Mouse (Mus musculus) spleen, adult 2 months (tissue): ENCODE data around the gene Ankrd60. TPM values are rescaled to one million over a fixed set of nuclear protein-coding genes. Genes with fewer than 3 reads are reported as not detected.

Source experiments
- DNase-seq, 2 experiments: peaks; one replicate each; pipeline versions ENCODE4 v3.0.0 to v3.0.0-alpha.2; 2012 to 2021; ENCODE audit warnings: low spot score in 2 of 2, low read depth in 1 of 2
- H3K27ac ChIP-seq: fragments of 200-500 bp; 2 replicates; pipeline ENCODE4 v1.5.1; 2012; ENCODE audit warnings: low read length, inconsistent platforms; ENCODE audit not compliant: insufficient read depth
- H3K27me3 ChIP-seq: fragments of 200-500 bp; 2 replicates; pipeline ENCODE4 v1.6.1; 2012; ENCODE audit warnings: mild to moderate bottlenecking, moderate library complexity, low read length, inconsistent platforms; ENCODE audit not compliant: control insufficient read depth, insufficient read depth
- H3K36me3 ChIP-seq: fragments of 200-500 bp; 2 replicates; pipeline ENCODE4 v1.6.1; 2012; ENCODE audit warnings: mild to moderate bottlenecking, low read length, inconsistent platforms; ENCODE audit not compliant: control insufficient read depth, insufficient read depth
- H3K4me1 ChIP-seq: fragments of 200-500 bp; 2 replicates; pipeline ENCODE4 v1.6.1; 2011; ENCODE audit warnings: inconsistent platforms; ENCODE audit not compliant: control insufficient read depth, insufficient read depth, insufficient read length
- H3K4me3 ChIP-seq: fragments of 200-500 bp; 2 replicates; pipeline ENCODE4 v1.5.1; 2011; ENCODE audit warnings: mild to moderate bottlenecking, inconsistent platforms; ENCODE audit not compliant: insufficient read depth, insufficient read length; ENCODE audit errors: extremely low read depth
- CTCF ChIP-seq: fragments of 200-500 bp; IDR thresholded peaks from 2 replicates; pipeline ENCODE4 v1.5.1; 2011; ENCODE audit warnings: mild to moderate bottlenecking, inconsistent platforms; ENCODE audit not compliant: insufficient read depth, insufficient read length, insufficient replicate concordance; ENCODE audit errors: extremely low read depth
- POLR2A ChIP-seq: fragments of 200-500 bp; IDR thresholded peaks from 2 replicates; pipeline ENCODE4 v1.6.1; 2011; ENCODE audit warnings: low read depth, low read length, inconsistent platforms
- WGBS: fragments of 180-500 bp; shearing (Covaris S2); methylation state at CpG from one replicate; pipeline ENCODE4 v1.1.7; 2018; 5-methylcytosine and 5-hydroxymethylcytosine counted together
- polyA plus RNA-seq: library from polyadenylated mRNA; depleted of rRNA; stranded (reverse); fragments of >200 nt; gene quantifications from 2 replicates; pipeline ENCODE4 v1.2.3, GENCODE M21; 2012

Gene Ankrd60
- polyA plus RNA-seq, 1 experiment: not detected

GRCm38 (mm10) chr2:173615378-173616081, 37.4 kb upstream of the Ankrd60 start:
- DNase-seq: no peak
- no peak overlapping the region for H3K4me3 ChIP-seq
- H3K36me3 ChIP-seq: peaks cover 3% of the 10 kb centered on the region; the same call in 1 of the 2 replicates
- no peak overlapping the region for H3K27ac ChIP-seq
- TF ChIP-seq POLR2A (no peak), CTCF (no peak)
- no peaks in the 10 kb centered on the region for H3K4me1 ChIP-seq
- WGBS: 95% methylated on average over 11 of the region's 11 CpGs
- H3K27me3 ChIP-seq: no peaks in the 10 kb centered on the region

GRCm38 (mm10) chr2:173608020-173608958, 30.1 kb upstream of the Ankrd60 start:
- TF ChIP-seq POLR2A: no peak
- TF ChIP-seq CTCF: no peak
- H3K27ac ChIP-seq: no peak overlapping the region
- H3K36me3 ChIP-seq: peaks cover 2% of the 10 kb centered on the region; the same call in 1 of the 2 replicates
- no peak overlapping the region for H3K4me3 ChIP-seq
- no peaks in the 10 kb centered on the region for H3K27me3 ChIP-seq
- WGBS: 90% methylated on average over 10 of the region's 10 CpGs
- DNase-seq: no peak
- H3K4me1 ChIP-seq: no peaks in the 10 kb centered on the region

- Histone ChIP-seq H3K4me1 (no peaks in the 10 kb centered on the region), H3K36me3 (peaks cover 2% of the 10 kb centered on the region), H3K4me3 (no peak overlapping the region), H3K27ac (no peak overlapping the region), H3K27me3 (no peaks in the 10 kb centered on the region)
- DNase-seq: no peak
- TF ChIP-seq CTCF: no peak
- no peak for TF ChIP-seq POLR2A
- WGBS: 92% methylated on average over 9 of the region's 9 CpGs
Measured at GRCm38 (mm10) chr2:173606415-173606804, 28.2 kb upstream of the Ankrd60 start.

- no peak overlapping the region for H3K4me3 ChIP-seq
- H3K4me1 ChIP-seq: no peaks in the 10 kb centered on the region
- no peak for DNase-seq
- no peaks in the 10 kb centered on the region for H3K27me3 ChIP-seq
- TF ChIP-seq POLR2A: no peak
- WGBS: 81% methylated on average over 12 of the region's 12 CpGs
- H3K36me3 ChIP-seq: peaks cover 2% of the 10 kb centered on the region
- H3K27ac ChIP-seq: no peak overlapping the region
Measured at GRCm38 (mm10) chr2:173605713-173606414, 27.7 kb upstream of the Ankrd60 start.

GRCm38 (mm10) chr2:173601861-173602260, 23.7 kb upstream of the Ankrd60 start:
- no peaks in the 10 kb centered on the region for H3K4me1 ChIP-seq
- no peak overlapping the region for H3K27ac ChIP-seq
- H3K4me3 ChIP-seq: no peak overlapping the region
- no peak for DNase-seq
- TF ChIP-seq CTCF: no peak
- TF ChIP-seq POLR2A: no peak
- H3K36me3 ChIP-seq: peaks cover 4% of the 10 kb centered on the region
- 100% methylated on average over 1 of the region's 1 CpGs for WGBS
- no peaks in the 10 kb centered on the region for H3K27me3 ChIP-seq

GRCm38 (mm10) chr2:173595374-173595781, 17.2 kb upstream of the Ankrd60 start:
- no peak overlapping the region for H3K27ac ChIP-seq
- TF ChIP-seq POLR2A (no peak), CTCF (no peak)
- no peak for DNase-seq
- H3K27me3 ChIP-seq: no peaks in the 10 kb centered on the region
- 62% methylated on average over 10 of the region's 10 CpGs for WGBS
- H3K4me1 ChIP-seq: no peaks in the 10 kb centered on the region
- no peaks in the 10 kb centered on the region; the same call in none of the 2 replicates for H3K36me3 ChIP-seq
- H3K4me3 ChIP-seq: peak overlapping the region; percentile 4; the same call in 1 of the 2 replicates
